Mouse (Mus musculus): ENCODE results near the gene Eef1akmt3.

Eef1akmt3 gene

GRCm38 (mm10) chr10:127041274-127041766 lies at the start of gene Eef1akmt3, which contains the start of gene Mettl1:
Eef1akmt3 (minus strand) TSS chr10:127041513.
Mettl1 (plus strand) TSS chr10:127041414.
- under 1% methylated on average over 28 of the region's 28 CpGs for WGBS

GRCm38 (mm10) chr10:127090560-127091411 lies 49.5 kb upstream of the Eef1akmt3 start:
- WGBS: 13% methylated on average over 57 of the region's 57 CpGs

- 60% methylated on average over 6 of the region's 6 CpGs for WGBS
These were observed 44.3 kb upstream of the Eef1akmt3 start for GRCm38 (mm10) chr10:127085633-127086032.

- WGBS: 89% methylated on average over 9 of the region's 9 CpGs
These were observed 43.7 kb upstream of the Eef1akmt3 start for GRCm38 (mm10) chr10:127085052-127085451.

- 48% methylated on average over 5 of the region's 5 CpGs for WGBS
These were observed 42.6 kb upstream of the Eef1akmt3 start for GRCm38 (mm10) chr10:127083915-127084306.

- WGBS: 36% methylated on average over 8 of the region's 8 CpGs
These were observed 42.1 kb upstream of the Eef1akmt3 start for GRCm38 (mm10) chr10:127083292-127083914.

- WGBS: 12% methylated on average over 8 of the region's 8 CpGs
These were observed 40.8 kb upstream of the Eef1akmt3 start for GRCm38 (mm10) chr10:127081996-127082620.

GRCm38 (mm10) chr10:127080901-127081780 lies 39.8 kb upstream of the Eef1akmt3 start:
- WGBS: 5% methylated on average over 48 of the region's 48 CpGs

- WGBS: 10% methylated on average over 67 of the region's 70 CpGs
These were observed 38.5 kb upstream of the Eef1akmt3 start for GRCm38 (mm10) chr10:127079665-127080391.

GRCm38 (mm10) chr10:127078677-127079575 lies 37.6 kb upstream of the Eef1akmt3 start:
- WGBS: 2% methylated on average over 47 of the region's 49 CpGs

- 2% methylated on average over 12 of the region's 12 CpGs for WGBS
These were observed 36.8 kb upstream of the Eef1akmt3 start for GRCm38 (mm10) chr10:127078001-127078676.

- 27% methylated on average over 10 of the region's 10 CpGs for WGBS
These were observed 36.2 kb upstream of the Eef1akmt3 start for GRCm38 (mm10) chr10:127077515-127077914.

GRCm38 (mm10) chr10:127076082-127076481 lies 34.8 kb upstream of the Eef1akmt3 start:
- WGBS: 36% methylated on average over 4 of the region's 4 CpGs

GRCm38 (mm10) chr10:127075651-127076050 lies 34.3 kb upstream of the Eef1akmt3 start:
- WGBS: 67% methylated on average over 8 of the region's 8 CpGs

GRCm38 (mm10) chr10:127075080-127075479 lies 33.8 kb upstream of the Eef1akmt3 start, which contains the start of gene Agap2:
Agap2 (plus strand) TSS chr10:127075284.
- 65% methylated on average over 9 of the region's 9 CpGs for WGBS

GRCm38 (mm10) chr10:127073981-127074380 lies 32.7 kb upstream of the Eef1akmt3 start:
- WGBS: 95% methylated on average over 1 of the region's 1 CpGs

- 76% methylated on average over 2 of the region's 2 CpGs for WGBS
These were observed 31.7 kb upstream of the Eef1akmt3 start for GRCm38 (mm10) chr10:127072969-127073368.

- 59% methylated on average over 4 of the region's 4 CpGs for WGBS
These were observed 31.0 kb upstream of the Eef1akmt3 start for GRCm38 (mm10) chr10:127072270-127072669.

GRCm38 (mm10) chr10:127071203-127071602 lies 29.9 kb upstream of the Eef1akmt3 start:
- 41% methylated on average over 9 of the region's 9 CpGs for WGBS
